Mouse (Mus musculus) embryonic facial prominence, embryonic 10.5 days (tissue): Measurements from ENCODE around the gene Met. TPM values are rescaled to one million over a fixed set of nuclear protein-coding genes. Genes with fewer than 3 reads are reported as not detected.

ENCODE experiments used
- DNase-seq: peaks from one replicate; pipeline ENCODE4 v3.0.0-alpha.2; 2017; ENCODE audit warnings: low spot score
- H3K27ac ChIP-seq: fragments of 300-500 bp; sonication (generic); replicated peaks from 2 replicates; pipeline ENCODE4 v1.5.1; 2016; ENCODE audit warnings: mild to moderate bottlenecking
- H3K27me3 ChIP-seq: fragments of 300-500 bp; sonication (generic); replicated peaks from 2 replicates; pipeline ENCODE4 v1.6.1; 2016; ENCODE audit warnings: low read depth, mild to moderate bottlenecking; ENCODE audit not compliant: poor library complexity, severe bottlenecking
- H3K36me3 ChIP-seq: fragments of 300-500 bp; sonication (generic); replicated peaks from 2 replicates; pipeline ENCODE4 v1.6.1; 2016; ENCODE audit warnings: mild to moderate bottlenecking, moderate library complexity
- H3K4me1 ChIP-seq: fragments of 300-500 bp; sonication (generic); 2 replicates; pipeline ENCODE4 v1.6.1; 2016
- H3K4me3 ChIP-seq: fragments of 300-500 bp; sonication (generic); 2 replicates; pipeline ENCODE4 v1.5.1; 2016; ENCODE audit warnings: mild to moderate bottlenecking, moderate library complexity
- H3K9me3 ChIP-seq: fragments of 300-500 bp; sonication (generic); 2 replicates; pipeline ENCODE4 v1.6.1; 2016; ENCODE audit warnings: mild to moderate bottlenecking
- WGBS: fragments of 180-500 bp; shearing (Covaris S2); methylation state at CpG from one replicate; pipeline ENCODE4 v1.1.7; 2016; 5-methylcytosine and 5-hydroxymethylcytosine counted together
- polyA plus RNA-seq: library from polyadenylated mRNA; unstranded; fragments of >200 nt; fragmentation: Nextera tagmentation; extraction: Ambion mirVana; gene quantifications from 2 replicates; pipeline ENCODE4 v1.2.1, GENCODE M21; 2016

The Met gene
- polyA plus RNA-seq, 1 experiment from 2014 or later, result 1.9 TPM

DNA sequence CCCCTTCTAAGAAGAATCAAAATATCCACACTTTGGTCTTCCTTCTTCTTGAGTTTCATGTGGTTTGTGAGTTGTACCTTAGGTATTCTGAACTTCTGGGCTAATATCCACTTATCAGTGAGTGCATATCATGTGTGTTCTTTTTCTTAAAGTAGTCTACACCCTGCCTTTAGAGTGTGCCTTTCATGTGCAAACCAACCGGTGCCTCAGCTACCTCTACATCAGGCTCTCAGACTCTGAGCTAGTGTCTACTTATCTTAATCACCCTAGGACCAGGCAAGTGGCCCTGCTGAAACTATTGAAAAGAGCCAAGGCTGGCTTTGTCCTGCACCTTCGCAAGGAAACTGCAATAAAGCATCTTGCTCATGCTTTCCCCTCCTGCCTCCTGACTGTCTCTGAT is 97.7 kb downstream of the Met start:
- Histone ChIP-seq H3K4me1 (peaks cover 8% of the 10 kb centered on the region), H3K36me3 (no peaks in the 10 kb centered on the region), H3K27ac (no peak overlapping the region), H3K4me3 (no peak overlapping the region), H3K27me3 (no peaks in the 10 kb centered on the region), H3K9me3 (no peaks in the 10 kb centered on the region)
- 34% methylated on average over 2 of the region's 2 CpGs for WGBS
- no peak for DNase-seq

DNA sequence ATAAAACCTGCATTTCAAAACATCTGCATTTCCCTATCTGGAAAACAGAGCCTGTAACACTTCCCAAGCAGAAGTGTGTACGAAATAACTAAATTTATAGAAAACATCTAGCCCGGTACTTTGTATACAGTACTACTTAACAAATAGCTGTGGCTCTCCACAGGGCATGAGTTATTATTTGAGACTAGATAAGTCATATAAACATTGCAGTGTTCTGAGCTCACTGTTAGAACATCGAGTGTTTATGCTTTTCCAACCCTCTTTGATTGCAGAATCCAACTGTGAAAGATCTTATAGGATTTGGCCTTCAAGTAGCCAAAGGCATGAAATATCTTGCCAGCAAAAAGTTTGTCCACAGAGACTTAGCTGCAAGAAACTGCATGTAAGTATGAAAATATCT is 98.3 kb downstream of the Met start:
- peaks cover 8% of the 10 kb centered on the region for H3K4me1 ChIP-seq
- H3K27me3 ChIP-seq, result no peaks in the 10 kb centered on the region
- WGBS, result 64% methylated on average over 3 of the region's 3 CpGs
- no peaks in the 10 kb centered on the region for H3K36me3 ChIP-seq
- H3K27ac ChIP-seq, result no peak overlapping the region
- DNase-seq, result no peak
- H3K4me3 ChIP-seq, result no peak overlapping the region
- no peaks in the 10 kb centered on the region for H3K9me3 ChIP-seq

- H3K36me3 ChIP-seq, result no peaks in the 10 kb centered on the region
- H3K27ac ChIP-seq, result no peak overlapping the region
- H3K4me3 ChIP-seq, result no peak overlapping the region
- H3K27me3 ChIP-seq, result no peaks in the 10 kb centered on the region
- peak; percentile 31 for DNase-seq
- WGBS, result 14% methylated on average over 10 of the region's 10 CpGs
- peaks cover 8% of the 10 kb centered on the region for H3K4me1 ChIP-seq
- H3K9me3 ChIP-seq, result no peaks in the 10 kb centered on the region
Observed at GRCm38 (mm10) chr6:17562472-17563088, 99.0 kb downstream of the Met start.

GRCm38 (mm10) chr6:17568702-17569352 is 105.2 kb downstream of the Met start:
- no peak for DNase-seq
- Histone ChIP-seq H3K9me3 (no peaks in the 10 kb centered on the region), H3K27me3 (no peaks in the 10 kb centered on the region), H3K36me3 (no peaks in the 10 kb centered on the region), H3K4me1 (peaks cover 4% of the 10 kb centered on the region; the same call in 1 of the 2 replicates), H3K27ac (no peak overlapping the region), H3K4me3 (no peak overlapping the region)
- 92% methylated on average over 11 of the region's 11 CpGs for WGBS

DNA sequence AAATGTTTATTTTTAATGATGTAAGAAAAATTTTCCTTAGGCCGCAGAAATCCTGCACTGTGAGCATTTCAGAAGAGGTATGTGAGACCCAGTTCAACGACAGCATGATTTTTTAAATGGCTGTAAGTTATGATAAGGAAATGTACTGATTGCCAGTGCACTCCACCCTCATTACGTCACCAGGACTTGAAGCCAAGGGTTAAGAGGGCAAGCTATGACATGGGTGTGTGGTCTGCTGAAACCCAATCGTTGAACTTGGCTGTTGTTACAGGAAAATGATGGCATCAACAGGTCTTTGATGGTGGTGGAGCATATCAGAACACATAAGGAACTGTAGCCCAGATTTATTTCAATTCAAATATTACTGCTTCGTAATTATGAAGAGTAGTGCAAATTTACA is 109.6 kb downstream of the Met start:
- no peaks in the 10 kb centered on the region for H3K36me3 ChIP-seq
- WGBS, result 85% methylated on average over 5 of the region's 5 CpGs
- H3K4me1 ChIP-seq, result peaks cover 4% of the 10 kb centered on the region; the same call in 1 of the 2 replicates
- H3K27me3 ChIP-seq, result no peaks in the 10 kb centered on the region
- H3K27ac ChIP-seq, result no peak overlapping the region
- H3K4me3 ChIP-seq, result no peak overlapping the region
- no peaks in the 10 kb centered on the region for H3K9me3 ChIP-seq
- no peak for DNase-seq

GRCm38 (mm10) chr6:17573732-17574131 is 110.1 kb downstream of the Met start:
- Histone ChIP-seq H3K4me3 (no peak overlapping the region), H3K27ac (no peak overlapping the region), H3K27me3 (no peaks in the 10 kb centered on the region), H3K36me3 (no peaks in the 10 kb centered on the region), H3K4me1 (peaks cover 4% of the 10 kb centered on the region; the same call in 1 of the 2 replicates), H3K9me3 (no peaks in the 10 kb centered on the region)
- WGBS, result 90% methylated on average over 2 of the region's 2 CpGs
- no peak for DNase-seq

DNA sequence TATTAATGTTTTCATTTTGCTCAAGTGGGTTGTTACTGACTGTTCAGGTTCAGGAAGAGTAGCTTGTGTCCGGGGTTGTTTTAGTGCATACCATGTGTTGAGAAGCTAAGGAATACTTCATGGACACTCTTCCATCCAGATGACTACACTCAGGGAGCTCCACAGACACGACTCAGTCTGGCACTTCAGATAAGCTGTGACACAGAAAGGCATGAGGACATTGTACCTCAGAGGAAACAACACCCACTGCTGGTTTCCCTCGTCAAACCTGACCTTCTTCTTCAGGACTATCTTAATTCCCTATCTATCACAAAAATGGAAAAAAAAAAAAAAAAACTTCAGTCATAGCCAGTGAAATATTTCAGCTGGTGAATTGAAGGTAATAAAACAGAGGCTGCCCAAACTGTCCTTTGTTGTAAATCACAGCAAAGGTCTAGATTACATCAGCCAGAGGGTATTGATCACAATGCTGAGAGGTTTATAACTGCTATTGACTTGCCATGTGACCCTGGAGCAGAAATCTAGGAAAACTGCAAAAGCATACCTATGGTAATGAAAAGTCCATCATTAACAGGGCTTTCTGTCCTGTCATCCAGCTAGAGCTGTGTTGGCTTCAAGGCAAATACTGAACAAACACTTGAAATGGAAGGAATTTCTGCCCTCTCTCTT is 114.6 kb downstream of the Met start:
- Histone ChIP-seq H3K27ac (no peak overlapping the region), H3K27me3 (no peaks in the 10 kb centered on the region), H3K9me3 (no peaks in the 10 kb centered on the region), H3K4me3 (no peak overlapping the region), H3K4me1 (no peaks in the 10 kb centered on the region), H3K36me3 (no peaks in the 10 kb centered on the region)
- DNase-seq, result no peak
- WGBS, result 77% methylated on average over 3 of the region's 3 CpGs

- Histone ChIP-seq H3K27me3 (no peaks in the 10 kb centered on the region), H3K9me3 (no peaks in the 10 kb centered on the region), H3K4me3 (no peak overlapping the region), H3K27ac (no peak overlapping the region), H3K4me1 (no peaks in the 10 kb centered on the region), H3K36me3 (no peaks in the 10 kb centered on the region)
- WGBS, result 90% methylated on average over 3 of the region's 3 CpGs
- DNase-seq, result no peak
Observed at GRCm38 (mm10) chr6:17580349-17580748, 116.7 kb downstream of the Met start.

DNA sequence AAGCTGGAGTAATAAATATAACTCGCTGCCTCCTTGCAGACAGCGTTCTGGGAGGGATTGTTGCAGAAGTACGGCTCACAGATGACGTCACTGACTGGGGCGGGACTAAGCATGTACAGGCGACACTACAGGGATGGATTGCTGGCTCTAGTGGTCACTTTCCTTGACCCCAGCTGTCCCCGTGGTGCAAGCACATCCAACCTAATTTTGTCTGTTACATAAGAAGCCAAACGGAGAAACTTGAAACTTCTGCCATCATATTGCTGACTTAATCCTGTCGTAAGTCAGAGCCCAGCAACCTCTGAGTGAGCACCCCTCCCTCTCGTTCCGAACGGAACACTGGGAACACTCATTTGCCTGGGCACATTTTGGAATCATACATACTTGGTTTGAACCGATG is 120.4 kb downstream of the Met start:
- 27% methylated on average over 13 of the region's 13 CpGs for WGBS
- H3K27me3 ChIP-seq, result no peaks in the 10 kb centered on the region

GRCm38 (mm10) chr6:17589049-17589952 is 125.7 kb downstream of the Met start:
- DNase-seq, result peak; percentile 76
- no peaks in the 10 kb centered on the region for H3K27me3 ChIP-seq
- no peaks in the 10 kb centered on the region for H3K36me3 ChIP-seq

More for the DNA sequence above, 120.4 kb downstream of the Met start:
- no peaks in the 10 kb centered on the region for H3K36me3 ChIP-seq
- H3K4me3 ChIP-seq, result peak overlapping the region; percentile 46
- H3K4me1 ChIP-seq, result 0 out of 2 replicates have a peak, but pooled peaks cover under 1% of the 10 kb centered on the region
- H3K27ac ChIP-seq, result no peak overlapping the region
- DNase-seq, result peak; percentile 73
- H3K9me3 ChIP-seq, result no peaks in the 10 kb centered on the region

GRCm38 (mm10) chr6:17589953-17590627 is 126.5 kb downstream of the Met start:
- 54% methylated on average over 8 of the region's 8 CpGs for WGBS
- no peak for DNase-seq
- H3K9me3 ChIP-seq, result peaks cover 6% of the 10 kb centered on the region; the same call in 1 of the 2 replicates
- H3K4me3 ChIP-seq, result no peak overlapping the region
- H3K36me3 ChIP-seq, result no peaks in the 10 kb centered on the region
- no peak overlapping the region for H3K27ac ChIP-seq
- H3K27me3 ChIP-seq, result no peaks in the 10 kb centered on the region
- 0 out of 2 replicates have a peak, but pooled peaks cover 6% of the 10 kb centered on the region for H3K4me1 ChIP-seq

More at GRCm38 (mm10) chr6:17589049-17589952, 125.7 kb downstream of the Met start:
- Histone ChIP-seq H3K9me3 (peaks cover 6% of the 10 kb centered on the region; the same call in 1 of the 2 replicates), H3K4me1 (0 out of 2 replicates have a peak, but pooled peaks cover 6% of the 10 kb centered on the region), H3K27ac (no peak overlapping the region), H3K4me3 (no peak overlapping the region)
- WGBS, result 35% methylated on average over 16 of the region's 16 CpGs
